Mouse (Mus musculus) natural killer cell, adult 2 months (primary cell): ENCODE results near the gene Auh.

Source experiments
- DNase-seq, 2 experiments: peaks; one replicate each; pipeline ENCODE4 v3.0.0; 2022; ENCODE audit warnings: low spot score in 2 of 2

Auh gene

DNA sequence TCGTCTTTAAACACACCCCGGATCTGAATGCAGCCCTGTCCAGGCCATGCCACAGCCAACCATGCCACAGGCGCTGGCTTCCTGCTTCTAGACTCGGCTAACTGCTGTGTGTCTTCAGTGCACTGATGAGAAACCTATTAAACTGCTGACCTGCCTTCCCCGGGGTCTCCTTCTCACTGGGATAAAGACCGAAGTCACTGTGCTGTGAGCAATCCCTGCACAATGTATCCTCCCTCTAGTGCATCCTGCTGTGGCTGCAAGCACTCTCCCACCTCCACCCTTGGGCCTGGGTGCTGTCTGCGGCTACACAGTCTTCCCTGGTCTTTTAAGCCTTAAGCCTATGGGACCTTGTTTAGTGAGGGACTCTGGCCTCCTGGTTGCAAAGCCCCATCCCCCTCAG is 50.7 kb downstream of the Auh start:
- DNase-seq, result no peak

DNA sequence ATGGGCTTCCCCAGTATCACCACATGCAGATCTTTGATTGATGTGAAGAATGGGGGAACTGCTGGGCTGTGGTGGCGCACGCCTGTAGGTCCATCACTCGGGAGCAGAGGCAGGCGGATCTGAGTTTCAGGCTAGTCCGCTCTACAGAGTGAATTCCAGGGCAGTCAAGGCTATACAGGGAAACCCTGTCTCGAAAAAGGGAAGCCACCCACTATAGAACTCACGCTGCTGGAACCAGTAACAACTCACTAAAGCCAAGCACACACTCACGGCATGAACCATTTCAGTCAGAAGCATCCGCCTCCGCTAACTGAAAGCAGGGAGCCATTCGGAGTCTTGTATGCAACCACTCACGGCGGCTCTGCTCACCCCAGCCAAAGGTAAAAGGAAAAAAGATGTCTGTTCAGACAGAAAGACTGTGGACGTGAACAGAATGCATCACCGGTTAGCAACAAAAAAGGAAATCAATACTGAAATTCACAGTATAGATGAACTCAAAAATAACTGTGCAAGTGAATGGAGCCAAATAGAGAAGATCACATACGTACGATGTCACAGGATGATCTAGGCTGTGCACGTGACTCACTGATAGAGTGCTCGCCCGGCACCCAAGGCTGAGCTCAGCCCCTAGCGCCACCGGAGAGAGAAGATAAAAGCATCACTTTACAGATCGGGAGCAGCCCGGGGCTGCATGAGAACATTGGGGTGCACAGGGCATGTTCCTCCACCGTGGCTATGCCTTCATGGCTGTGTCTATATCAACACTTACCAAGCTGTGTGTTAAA is 53.7 kb downstream of the Auh start:
- no peak for DNase-seq

DNA sequence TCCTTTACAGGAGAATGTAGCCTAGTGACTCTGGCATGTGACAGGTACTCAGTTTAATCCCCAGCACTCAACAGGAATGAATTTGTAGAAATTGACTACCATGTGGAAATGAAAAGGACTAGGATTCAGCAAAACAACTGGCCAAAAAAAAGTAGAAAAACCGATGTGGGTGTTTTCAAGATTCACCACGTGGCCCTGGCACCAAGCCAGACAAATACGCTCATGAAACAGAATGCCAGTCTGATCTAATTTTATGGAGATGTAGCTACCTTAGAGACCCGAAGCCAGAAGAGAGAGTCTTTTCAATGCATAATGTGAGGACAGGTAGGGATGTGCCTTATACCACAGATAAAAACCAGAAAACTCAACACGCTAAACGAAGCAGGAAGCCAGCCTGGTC is 54.4 kb downstream of the Auh start:
- DNase-seq, result peak; percentile 22 to 45

DNA sequence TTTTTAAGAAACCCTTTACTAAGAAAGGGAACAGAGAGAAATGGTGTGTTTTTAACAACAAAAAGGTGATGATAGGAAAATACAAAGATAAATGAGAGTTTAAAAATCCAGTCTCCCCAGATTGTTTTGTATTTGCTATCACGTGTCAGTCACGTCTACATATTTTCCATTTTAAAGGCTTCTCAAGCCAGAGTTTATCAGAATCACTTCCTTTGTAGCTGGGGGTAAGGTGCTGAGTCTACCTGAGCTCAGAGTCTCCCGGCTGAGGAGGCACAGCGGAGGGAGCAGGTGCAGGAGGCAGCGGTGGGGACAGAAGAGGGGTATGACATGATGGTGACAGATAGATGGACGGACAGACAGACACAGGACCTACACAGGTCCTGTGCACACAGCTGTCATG is 55.1 kb downstream of the Auh start:
- no peak for DNase-seq

DNA sequence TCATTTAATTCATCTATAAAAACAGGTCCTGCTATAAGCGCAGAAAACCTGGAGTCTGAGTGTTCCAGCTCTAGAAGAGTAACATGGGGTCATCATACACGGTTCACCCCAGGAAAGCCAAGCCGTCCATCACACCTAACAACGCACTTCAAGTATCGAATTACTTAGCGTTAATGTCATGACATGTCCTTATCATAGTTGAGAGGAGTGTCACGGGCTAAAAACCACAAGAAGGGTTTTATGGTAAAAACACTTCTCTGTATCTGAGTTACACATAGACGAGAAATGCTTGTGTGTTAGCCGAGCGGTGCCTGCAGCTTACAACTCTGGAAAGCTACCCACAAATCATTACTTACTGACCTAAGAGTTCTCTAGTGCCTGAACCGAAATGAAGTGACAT is 55.6 kb downstream of the Auh start:
- DNase-seq, result peak; percentile 33 to 61

DNA sequence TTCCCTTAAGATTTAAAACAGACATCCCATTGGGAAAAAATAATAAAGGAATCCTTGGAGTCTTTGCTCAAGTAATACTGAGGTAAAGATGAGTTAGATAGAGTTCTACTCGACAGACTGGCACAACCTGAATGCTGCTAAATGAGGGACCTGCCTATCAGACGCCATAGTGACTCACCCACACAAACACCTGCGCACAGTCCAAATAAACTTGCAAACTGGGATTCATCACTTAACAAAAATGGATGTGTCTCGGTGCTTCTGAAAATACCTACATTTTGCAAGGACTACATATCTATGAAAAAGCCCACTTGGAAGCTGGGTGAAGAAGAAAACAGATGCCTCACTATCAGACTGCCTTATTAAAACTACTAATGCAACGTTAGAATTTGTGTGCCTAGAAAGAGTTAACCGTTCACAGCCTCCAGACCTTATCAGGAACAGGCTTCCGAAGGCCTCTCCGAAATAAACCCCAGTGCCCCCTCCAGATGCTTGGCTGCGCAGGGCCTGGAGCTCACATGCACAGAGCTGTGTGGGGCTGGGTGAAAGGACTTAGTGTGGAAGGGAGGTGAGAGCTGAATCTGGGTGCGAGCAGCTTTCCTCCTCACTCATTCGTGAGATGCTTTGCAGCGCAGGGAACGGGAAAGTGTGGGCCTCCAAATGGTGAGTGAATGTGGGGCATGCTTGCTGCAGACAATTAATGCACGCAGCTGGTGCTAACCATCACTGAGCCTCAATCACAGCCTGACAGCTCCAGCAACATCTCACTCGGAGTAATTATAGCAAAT is 63.3 kb downstream of the Auh start:
- DNase-seq, result no peak

DNA sequence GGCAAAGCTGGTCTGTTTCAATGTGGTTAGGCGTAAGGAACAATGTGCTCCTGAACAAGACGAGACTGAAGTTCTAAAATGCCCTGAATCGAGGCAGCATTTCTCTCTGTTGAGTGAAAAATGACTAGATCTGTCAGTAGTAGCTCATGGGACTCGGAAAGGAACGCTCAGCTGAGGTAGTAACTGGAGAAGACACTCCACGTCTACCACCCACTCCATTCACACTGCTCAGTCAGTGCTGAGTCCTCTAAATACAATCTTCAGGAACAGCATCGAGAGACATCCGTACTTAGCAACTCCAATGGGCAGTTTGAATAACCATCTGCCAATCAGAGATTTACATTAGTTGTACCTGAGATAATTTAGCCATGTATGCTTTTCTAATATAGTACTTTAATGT is 66.0 kb downstream of the Auh start:
- no peak for DNase-seq

DNA sequence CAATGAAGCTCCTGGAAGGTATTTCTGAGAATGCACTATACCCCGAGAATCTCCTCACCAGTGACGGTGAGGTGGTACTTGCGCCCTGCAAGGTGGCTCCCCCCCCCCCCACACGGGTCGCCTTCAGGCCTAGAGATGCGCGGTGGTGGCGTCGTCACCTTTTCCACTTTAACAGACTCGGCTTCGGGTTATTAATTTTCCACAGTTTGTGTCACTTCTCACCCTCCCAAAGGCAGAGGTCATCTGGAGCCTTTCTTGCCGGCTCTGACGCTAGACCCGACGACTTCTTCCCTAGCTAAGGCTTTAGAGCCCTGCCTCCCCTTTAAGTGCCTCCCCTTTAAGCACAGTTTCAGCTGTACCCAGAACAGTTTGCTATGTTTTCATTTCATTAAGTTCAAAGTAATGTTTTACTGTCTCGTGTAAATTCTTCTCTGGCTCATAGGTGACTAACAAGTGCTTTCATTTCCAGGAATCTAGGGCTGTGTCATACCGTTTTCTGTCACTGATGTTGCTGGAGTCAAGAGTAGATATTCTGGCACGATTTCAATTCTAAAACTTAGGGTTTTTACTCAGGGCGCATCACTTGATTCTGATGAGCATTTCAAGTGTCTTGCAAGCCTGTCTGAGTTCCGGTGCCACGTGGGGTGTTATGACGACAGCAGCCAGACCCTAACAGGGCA is 69.3 kb downstream of the Auh start:
- no peak for DNase-seq

DNA sequence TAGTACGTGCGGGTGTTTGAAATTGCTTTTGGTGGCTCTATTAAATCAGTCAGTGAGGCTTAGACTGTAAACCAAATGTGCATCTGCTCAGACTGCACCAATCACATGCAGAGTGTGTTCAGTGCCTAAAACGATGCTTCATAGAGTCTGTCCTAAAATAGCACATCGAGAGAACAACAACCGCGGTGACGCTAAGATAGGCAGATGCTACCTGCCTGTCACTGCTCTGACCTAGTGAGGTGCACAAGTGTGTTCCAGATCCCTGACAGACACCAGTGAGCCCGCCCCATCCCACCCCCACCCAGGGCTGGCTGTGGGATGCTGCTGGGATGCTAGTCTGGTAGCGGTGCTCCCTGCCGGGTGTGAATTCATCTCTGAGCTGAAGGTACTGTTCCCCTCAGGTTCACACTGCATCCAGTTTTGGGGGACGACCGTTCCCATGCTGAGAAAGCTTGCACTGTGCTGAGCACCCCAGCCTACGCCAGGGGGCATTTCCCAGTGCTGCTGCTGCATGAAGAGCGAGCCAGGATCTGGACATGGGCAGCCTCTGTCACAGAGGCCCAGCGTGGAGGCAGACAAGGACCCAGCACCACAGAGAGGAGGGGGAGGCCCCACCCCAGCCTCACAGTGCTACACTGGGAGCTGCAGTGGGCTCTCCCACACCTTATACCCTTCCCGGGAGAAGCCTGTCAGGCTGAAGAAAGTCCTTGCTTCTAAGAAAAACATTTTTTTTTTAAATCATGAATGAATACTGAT is 70.2 kb downstream of the Auh start:
- DNase-seq, result no peak

DNA sequence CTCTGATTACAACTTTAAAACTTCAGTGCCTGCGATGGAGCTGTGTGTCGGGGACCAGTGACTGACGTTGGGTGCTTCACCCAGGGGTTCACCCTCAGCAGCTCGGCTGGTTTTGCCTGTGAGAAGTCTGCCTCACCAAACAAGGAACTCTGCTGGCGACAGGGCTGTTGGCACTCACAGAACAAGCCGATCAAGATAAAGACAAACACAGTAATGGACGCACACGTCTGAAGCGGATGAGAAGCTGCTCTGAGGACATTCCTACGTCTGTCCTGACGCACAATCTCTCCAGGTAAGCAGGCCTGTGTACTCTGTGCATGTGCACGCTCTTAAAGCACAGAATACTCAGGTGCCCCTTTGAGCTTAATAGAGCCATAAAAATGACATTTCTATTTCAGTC is 71.1 kb downstream of the Auh start:
- no peak for DNase-seq

DNA sequence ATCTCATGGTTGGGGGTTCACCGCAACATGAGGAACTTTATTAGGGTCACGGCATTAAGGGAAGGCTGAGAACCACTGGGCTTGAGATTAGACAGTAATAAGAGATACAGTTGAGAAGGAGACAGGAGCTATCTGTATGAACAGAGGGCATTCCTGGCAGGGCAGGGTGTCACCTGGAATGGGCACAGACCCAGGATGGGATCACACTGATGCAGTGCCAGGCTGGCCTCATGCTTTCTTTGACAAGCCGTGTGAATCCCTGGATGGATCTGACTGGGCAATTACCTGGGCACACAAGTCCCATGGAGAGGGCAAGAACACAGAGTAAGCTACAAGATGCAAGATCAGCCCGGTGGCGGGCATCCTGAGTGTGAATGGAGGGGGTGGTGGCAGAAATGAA is 71.7 kb downstream of the Auh start:
- no peak for DNase-seq

DNA sequence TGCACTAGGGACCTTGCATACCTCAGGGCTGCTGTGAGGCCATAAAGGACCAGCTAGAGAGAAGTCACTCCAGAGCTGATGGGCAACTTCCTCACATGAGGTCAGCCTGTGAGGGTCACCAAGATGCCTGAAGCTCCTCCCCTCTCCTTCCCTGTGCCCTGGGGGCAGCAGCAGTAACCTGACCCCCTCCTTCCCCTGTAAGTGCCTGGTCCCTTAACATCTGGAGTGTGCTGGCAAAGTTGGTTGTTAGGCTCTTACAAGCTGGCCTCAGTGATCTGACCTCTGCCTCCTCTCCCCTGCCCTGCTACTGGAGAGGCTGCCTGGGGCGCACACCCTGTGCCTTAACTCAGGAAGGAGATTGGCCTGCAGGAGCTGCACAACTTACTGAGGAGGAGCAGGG is 75.9 kb downstream of the Auh start:
- no peak for DNase-seq

DNA sequence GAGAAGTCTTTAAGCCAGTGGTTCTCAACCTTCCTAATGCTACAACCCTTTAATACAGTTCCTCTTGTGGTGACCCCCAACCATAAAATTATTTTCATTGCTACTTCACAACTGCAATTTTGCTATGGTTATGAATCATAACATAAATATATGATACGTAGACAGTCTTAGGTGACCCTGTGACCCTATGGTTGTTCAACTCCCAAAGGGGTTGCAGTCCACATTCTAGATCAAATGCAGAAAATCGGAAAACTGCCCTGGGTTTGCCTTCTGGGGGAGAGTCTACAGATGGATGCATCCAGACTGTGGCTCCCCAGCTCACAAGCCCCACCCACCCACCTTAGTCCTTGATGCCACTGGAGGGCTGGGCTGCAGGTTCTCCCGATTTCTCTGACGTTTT is 77.6 kb downstream of the Auh start:
- no peak for DNase-seq

DNA sequence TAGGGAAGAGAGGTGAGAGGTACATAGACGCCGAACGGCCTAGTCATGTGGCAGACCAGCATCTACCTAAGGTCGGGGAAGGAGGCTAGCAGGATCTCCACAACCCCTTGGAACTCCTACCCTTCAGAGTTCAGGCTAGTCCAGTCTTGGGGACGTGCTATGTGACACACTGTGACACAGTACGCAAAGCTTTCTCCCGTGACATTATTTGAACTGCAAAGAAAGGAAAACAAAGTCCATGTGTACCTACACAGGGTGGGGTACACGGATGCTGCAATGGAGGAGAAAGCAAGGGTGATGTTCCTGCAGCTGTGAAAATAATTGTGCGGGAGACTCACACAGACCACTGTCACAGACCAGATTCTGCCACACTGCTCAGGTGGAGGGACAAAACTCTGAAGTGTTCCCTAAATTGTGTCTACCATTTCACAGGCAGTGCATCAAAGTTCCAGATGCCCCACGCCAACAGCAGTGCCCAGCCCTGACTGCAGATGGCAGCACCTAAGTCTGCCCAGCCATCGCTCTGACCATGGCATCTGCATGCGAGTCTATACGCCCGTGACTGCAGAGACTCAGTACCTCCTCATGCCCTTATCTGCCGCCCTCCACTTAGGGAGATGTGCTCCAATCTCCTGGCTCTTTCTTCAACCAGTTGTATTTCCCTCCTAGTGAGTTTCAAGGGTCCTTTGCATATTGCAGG is 79.3 kb downstream of the Auh start:
- DNase-seq, result no peak

DNA sequence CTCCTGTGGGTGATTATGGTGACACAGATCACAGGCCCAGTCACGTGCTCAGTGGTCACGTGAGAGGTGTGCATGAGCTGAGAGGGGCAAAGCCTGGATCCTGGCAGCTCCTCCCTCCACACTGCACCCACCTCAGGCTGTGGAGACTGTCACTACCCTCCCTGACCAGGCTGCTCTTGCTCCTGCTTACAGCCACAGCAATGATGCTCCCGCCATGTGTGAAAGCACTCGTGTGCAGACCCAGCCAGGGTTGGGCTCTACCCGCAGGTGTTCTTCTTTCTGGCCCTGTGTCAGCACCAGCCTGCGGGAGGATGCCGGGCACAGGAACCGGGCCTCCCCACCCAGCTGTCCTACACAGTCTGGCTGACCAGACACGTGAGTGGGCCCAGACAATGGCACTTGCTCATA is 80.1 kb downstream of the Auh start:
- DNase-seq, result peak; percentile 31 to 34

DNA sequence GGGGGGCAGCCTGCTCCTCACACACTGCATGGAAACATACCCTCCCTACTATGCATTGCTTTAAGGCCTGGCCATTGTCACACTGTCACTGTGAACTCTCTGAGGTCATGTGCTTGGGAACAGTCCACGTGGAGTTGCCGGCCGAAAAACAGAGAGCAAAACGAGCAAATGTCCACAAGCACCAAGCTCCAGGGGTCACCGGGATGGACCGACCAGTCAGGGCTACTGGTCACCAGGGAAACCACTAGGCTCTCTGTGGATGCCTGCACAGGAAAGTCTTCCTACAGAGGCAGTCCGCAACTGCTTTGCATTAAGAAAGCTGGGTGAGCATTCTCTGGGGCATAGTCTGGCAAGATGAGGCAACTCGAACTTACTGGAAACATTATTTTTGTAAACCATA is 82.0 kb downstream of the Auh start:
- no peak for DNase-seq

DNA sequence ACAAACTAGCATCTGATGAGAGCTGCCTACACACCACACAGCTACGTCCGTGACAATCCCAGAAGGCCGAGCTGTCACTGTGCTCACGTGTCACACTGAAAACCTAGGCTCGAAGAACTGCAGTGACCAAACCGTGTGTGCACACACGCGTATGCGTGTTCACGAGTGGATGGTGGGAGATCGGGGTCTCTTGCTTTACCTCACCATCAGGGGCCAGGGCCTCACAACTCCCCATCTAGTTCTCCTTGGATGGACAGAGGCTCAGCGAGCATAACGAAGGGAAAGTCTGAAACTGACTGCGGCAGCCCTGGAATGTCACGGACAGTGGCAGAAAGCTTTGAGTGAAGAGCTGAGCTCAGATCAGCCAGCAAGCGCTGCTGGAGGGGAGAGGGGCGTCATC is 82.4 kb downstream of the Auh start:
- DNase-seq, result no peak

DNA sequence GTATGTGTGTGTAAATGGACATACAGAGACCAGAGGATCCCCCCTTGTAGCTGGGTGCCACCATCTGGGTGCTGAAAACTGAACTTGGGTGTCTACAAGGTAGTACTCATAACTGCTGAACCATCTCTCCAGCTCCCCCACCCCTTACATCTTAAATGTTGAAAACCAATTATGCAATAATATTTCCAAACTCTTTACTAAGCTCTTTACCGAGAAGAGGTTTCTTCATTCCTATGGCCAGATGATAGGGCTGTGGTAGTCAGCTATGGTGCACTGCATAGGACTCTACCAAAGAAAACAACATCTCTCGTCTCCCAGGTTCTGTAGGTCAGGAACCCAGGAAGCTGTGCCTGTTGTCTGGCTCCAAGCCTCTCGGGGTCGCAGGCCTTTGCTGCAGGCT is 83.9 kb downstream of the Auh start:
- no peak for DNase-seq

DNA sequence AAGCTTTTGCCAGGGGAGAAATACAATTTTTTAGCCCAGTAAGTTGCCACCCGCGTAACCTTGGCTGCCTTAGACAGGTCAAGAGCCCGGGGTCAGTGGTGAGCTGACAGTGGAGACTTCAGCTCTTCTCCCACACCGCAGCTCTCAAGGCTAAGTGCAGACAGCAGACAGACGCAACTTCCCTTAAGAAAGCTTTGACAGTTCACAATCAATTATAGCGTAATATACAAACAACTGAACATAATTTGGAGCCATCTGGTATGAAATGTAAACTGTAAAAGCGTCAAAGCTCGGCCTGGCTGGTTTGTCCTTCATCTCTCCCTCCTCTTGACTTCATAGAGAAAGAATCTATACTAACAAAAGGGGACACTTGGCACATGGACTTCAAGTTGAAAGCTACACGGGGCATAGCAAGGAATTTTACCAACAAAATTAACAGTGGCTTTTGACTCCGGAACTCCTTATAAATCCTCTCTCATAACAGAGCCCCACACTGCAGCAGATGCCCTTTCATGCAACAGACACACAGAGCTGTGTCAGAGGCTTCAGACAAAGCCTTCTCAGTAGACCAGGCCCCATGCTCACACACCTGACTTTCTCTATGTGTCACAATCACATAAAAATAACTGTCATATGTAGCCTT is 85.8 kb downstream of the Auh start:
- no peak for DNase-seq

DNA sequence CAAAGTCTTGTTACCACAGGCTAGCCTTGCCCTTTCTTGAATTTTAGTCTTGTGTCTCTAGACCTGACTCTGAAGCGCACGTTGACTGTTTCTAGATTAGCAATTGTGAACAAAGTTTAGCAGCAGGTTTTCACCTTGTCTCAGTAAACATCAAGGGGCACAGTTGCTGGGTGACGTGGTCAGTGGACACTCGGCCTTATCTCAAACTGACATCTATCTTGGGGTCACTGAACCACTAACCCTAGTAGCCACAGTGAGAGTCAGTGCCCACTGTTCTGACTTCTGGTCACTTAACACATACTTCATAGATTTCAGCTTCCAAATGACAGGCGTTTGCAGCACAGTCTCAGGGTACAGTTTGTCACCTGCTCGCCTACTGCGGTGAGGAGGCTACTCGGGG is 93.2 kb downstream of the Auh start:
- peak; percentile 26 to 71 for DNase-seq

DNA sequence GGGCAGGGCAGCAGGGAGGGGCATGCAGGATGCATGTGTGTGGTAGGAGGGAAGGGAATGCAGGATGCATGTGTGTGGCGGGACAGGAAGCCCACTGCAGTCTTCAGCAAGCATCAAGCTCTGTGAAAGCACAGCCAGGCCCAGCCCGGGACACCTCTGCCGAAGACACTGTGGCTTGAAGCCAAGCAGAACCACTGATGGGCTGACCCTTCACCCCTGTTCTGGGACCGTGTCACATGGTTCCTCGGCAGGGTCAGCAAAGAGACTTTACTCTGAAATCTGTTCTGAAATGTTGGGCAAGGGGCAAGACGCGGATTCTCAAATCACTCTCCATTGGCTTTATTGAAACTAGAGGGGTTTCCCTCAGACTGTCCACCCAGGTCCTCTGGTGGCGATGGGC is 94.9 kb downstream of the Auh start:
- no peak for DNase-seq
